Mouse (Mus musculus): ENCODE data around the gene Hint2. TPM values are rescaled to one million over a fixed set of nuclear protein-coding genes. Genes with fewer than 3 reads are reported as not detected.

Gene Hint2
- total RNA-seq (2015; ENCODE audit: low replicate concordance) (2.9 and 9.6 TPM in 2 replicates), total RNA-seq (2017; ENCODE audit: low replicate concordance) (13.6 and 18.1 TPM in 2 replicates)

DNA sequence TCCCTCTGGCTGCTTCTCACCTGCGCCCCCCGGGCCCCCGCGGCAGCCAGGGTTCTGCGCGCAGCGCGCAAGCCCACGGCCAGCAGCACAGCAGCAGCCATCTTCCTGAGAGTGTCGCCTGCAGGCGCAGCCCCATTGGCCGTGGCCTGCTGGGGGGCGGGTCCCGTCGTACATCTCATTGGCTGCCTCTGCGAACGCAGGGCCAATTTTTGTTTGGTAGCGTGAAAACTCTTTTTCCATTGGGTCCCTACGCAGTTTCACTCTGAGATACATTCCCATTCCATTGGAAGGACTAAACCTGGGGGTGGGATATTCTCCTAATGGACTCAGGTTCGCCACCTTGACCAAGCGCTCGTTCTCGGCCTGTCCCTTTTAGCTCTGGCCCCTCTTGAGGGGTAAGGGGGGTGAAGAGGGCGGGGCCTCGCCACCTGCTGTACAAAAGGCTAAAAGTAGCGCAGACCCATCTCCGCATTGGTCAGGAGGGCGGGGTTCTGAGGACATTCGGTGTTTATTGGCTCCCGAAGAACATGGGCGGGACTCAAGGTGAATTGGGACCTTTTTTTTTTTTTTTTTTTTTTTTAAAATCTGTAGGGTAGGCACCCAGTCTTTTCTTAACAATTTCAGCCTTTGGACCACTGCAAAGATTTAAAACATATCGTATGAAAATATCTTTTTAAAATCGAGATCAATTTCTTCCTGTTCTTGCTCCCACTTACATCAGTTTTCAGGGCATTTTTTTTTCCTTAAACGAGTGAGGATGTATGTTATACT lies at the start of gene Hint2:
Hint2 (minus strand) TSS at position 128 of the 771 bp plus-strand sequence.
- peak; percentile 96 for ATAC-seq (replicated peaks; ENCODE audit: low FRiP score, poor library complexity, severe bottlenecking)

DNA sequence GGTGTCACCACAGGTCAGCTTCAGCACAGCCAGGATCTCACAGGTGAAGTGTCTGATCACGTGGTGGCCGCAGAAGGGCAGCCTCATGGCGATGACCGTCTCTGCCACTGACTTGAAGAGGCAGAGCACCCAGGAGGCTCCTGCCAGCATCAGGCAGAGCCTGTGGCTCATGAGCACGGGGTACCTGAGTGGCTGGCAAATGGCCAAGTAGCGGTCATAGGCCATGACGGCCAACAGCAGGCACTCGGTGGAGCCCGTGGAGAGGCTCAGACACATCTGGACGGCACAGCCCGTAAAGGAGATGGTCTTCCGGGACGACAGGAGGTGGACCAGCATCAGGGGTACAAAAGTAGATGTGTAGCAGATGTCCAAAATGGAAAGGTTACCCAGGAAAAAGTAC lies 49.7 kb upstream of the Hint2 start:
- no peak for ATAC-seq (replicated peaks; ENCODE audit: low FRiP score, poor library complexity, severe bottlenecking)

DNA sequence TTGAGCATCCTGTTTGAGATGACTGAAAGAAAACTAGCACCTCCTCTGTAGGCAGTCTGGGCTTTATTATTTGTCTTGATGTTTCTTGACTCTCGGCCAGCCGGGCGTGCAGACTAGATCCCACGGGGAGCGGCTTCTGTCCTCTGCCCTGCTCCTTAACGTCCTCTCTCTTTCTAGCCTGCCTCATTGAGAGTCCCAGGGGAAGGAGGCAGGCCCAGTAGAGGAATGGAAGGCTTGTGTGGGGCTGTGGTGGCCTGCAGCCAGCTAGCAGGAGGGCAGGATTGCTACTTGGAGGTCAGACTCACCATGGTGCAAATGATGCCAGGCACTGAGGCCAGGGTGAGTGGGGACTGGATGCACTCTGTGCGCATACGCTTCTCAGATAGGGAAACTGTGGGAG lies 47.6 kb upstream of the Hint2 start:
- ATAC-seq (replicated peaks; ENCODE audit: low FRiP score, poor library complexity, severe bottlenecking), result no peak

DNA sequence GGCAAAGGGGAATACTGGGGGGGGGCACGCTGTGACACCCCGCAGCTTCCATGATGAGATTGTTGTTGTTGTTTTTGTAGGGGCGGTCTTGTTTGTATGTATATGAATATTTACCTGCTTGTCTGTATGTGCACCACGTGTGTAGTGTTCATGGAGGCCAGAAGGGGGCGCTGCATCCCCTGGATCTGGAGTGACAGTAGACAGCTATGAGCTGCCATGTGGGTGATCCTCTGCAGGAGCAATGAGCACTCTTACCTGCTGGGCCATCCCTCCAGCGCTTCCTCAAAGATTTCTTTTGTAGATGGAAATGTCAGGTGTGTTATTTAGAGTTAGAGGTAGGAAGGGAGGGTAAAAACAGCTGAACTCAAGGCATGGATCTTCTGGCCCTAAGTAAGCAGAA lies 47.2 kb upstream of the Hint2 start:
- 0 out of 2 replicates have a peak, but pooled peaks have one; percentile 48 for ATAC-seq (replicated peaks; ENCODE audit: low FRiP score, poor library complexity, severe bottlenecking)

DNA sequence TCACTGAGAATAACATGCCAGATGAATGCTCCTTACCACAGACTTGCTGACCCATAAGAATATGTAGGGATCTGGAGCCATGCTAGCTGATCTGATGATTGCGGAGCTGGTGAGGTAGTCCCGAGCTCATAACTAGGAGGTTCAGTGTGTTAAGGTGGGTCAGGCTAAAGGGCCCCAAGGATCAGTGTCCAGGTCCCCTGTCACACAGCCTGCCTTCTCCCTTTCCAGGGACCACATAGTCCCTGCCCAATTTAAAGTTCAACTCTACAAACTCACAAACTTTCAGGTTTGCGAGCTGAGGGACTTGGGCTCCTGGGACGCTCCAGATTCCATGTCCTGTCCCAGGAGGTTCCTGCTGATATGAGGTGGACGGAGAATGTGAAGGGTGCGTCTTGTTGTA lies 44.4 kb upstream of the Hint2 start, which contains the start of gene Olfr70:
Olfr70 (minus strand) TSS at position 101 of the 400 bp plus-strand sequence.
- no peak for ATAC-seq (replicated peaks; ENCODE audit: low FRiP score, poor library complexity, severe bottlenecking)

DNA sequence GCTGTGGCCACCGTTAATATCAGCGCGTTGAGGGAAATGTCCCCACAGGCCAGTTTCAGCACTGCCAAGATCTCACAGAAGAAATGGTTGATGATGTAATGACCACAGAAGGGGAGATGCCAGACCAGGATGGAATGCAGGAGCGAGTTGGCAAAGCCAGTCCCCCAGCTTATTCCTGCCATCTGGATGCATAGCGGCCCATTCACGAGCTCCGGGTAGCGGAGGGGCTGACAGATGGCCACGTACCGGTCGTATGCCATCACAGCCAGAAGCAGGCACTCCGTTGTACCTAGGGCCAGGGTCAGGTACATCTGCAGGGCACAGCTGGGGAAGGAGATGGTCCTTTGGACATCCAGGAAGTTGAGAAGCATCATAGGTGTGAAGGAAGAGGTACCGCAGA lies 40.3 kb upstream of the Hint2 start:
- no peak for ATAC-seq (replicated peaks; ENCODE audit: low FRiP score, poor library complexity, severe bottlenecking)

DNA sequence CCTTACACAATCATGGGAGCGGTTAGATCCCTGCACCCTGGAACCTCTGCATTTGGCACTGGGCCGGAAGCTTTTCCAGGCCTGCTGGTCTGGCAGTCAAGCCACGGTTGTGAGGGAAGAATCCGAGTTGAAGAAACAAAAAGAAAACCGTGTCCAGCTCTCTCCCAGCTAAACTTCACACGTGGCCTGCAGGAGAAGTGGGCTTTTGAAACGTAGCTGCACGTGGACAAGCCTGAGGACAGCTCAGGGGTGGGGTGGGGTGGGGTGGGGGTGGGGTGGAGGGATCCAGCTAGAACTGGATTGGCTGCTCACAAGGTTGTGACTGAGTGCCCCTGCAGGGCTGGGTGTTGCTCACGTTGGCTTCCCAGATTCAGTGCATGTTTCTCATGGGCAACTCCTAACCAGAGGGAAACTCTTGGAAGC lies 39.0 kb upstream of the Hint2 start:
- no peak for ATAC-seq (replicated peaks; ENCODE audit: low FRiP score, poor library complexity, severe bottlenecking)

DNA sequence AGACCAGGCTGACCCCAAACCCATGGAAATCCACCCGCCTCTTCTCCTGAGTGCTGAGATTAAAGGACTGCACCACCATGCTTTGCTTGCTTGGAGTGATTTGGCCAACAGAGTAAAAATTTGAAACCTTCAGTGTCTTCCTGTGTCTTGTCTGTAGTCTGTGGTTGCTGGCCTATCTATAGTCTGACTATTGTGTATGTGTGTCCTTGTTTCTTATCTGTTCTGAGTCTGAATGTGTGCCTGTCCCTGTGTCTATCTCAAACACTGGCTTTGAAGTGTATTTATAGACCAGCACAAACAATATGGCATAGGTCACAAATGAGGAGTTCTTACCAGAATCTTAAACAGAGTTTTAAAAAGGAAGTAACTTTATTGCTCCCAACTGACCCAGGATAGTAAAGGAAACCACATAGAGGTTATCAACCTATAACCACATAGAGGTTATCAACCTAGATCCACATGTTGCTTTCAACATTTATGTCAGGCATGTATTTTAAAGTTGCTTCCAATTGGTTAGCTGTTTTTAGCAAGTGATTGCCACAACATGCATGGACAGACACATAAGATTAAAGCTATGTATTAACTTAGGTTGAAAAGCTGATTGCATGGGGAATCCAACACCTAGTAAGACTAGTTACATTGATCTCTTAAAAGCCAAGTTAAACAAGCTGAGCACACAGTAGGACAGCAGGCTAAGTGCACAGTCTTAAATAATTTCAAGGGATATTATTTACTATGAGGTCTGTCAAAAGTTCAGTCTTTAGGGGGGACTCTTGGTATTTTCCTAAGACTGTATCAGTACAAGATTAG lies 38.4 kb upstream of the Hint2 start:
- ATAC-seq (replicated peaks; ENCODE audit: low FRiP score, poor library complexity, severe bottlenecking), result no peak

DNA sequence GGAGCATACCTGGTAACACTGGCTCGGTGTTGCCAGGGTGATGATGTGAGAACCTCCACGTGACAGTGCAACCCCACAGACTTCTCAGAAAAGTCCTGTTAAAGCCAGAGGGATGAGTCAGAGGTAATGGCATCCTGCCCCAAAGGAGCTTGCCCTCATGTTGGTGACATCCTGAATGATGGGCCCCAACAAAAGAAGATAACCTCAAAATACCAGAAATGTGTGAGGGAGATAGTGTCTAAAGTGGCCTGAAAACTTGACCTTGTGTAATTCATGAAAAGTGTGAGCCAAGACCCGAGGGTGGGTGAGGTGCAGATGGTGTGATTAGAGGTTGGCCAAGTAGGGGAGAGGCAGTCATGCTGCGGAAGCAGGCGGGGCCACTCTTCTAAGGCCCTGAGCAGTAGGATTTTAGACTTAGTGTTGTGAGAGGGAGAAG lies 37.6 kb upstream of the Hint2 start:
- ATAC-seq (replicated peaks; ENCODE audit: low FRiP score, poor library complexity, severe bottlenecking), result no peak

DNA sequence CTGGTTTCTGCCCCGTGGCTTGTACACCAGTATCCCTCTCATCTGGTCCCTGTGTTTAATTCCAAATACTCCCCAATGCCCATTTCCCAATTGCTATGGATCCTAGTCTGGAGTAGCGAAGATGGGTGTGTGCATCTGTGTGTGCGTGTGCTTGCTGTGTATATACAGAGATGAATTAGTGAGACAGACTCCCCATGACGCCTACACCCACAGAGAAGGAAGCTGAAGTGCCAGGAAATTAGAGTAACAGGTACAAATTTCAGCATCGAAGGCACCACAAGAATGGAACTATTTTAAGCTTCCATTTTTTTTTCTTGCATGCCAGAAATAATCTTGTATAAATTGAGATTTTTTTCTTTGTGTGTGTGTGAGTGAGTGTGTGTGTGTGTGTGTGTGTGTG lies 34.8 kb upstream of the Hint2 start:
- no peak for ATAC-seq (replicated peaks; ENCODE audit: low FRiP score, poor library complexity, severe bottlenecking)

DNA sequence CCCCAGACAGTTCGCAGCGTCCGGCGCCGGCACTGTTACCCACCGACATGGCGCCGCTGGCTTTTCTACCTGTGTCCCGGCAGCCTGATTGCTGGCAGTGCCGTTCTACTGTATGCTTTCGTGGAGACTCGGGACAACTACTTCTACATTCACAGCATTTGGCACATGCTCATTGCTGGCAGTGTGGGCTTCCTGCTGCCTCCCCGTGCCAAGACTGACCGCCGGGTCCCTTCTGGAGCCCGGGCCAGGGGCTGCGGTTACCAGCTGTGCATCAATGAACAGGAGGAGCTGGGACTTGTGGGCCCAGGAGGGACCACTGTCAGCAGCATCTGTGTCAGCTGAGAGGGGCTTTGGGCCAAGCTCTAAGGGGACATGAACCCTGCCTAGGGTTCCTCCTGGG lies 33.8 kb upstream of the Hint2 start:
- ATAC-seq (replicated peaks; ENCODE audit: low FRiP score, poor library complexity, severe bottlenecking), result no peak

DNA sequence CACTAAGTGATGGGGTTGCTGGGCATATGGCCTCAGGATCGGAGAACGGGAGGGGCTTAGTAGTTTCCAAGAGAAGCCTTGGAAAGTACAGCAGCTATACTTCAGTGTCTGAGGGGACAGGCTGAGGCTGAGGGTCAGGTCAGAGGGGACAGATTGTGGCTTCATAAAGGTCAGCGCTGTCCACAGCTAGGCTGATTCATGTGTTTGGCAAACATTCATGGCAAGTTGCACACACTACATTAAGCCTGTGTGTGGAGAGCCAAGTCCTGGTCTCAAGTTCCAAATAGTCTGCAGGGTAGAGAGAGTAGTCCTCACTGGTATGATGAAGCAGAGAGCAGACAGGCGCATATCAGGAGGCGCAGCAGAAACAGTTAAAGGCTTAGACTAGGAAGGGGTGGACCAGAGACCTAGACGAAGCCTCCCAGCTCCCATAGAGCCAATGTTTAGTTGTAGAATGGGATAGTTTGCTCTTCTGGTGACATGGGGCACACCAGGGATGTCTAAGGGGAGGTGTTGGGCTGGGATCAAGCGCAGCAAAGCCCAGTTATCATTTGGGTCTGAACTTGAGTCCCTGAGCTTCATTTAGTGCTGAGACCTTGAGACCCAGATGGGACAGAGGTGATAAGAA lies 23.3 kb upstream of the Hint2 start:
- ATAC-seq (replicated peaks; ENCODE audit: low FRiP score, poor library complexity, severe bottlenecking), result no peak

DNA sequence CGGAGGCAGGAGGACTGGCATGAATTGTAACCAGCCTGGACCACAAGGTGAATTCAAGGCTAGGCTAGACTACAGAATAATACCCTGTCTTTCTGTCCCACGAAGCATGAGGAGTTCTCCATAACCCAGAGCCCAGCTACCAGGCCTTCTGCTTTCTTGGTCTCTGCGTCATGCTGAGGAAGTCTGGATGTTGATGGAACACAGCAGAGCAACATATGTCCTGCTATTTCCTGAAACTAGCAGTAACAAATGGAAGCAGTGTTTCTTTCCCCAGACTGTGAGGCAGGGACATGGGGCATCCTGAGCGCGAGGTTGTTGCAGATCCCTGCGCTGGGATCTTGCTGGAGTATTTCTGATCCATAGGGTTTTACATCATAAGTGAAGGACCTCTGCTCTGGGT lies 22.3 kb upstream of the Hint2 start:
- no peak for ATAC-seq (replicated peaks; ENCODE audit: low FRiP score, poor library complexity, severe bottlenecking)

DNA sequence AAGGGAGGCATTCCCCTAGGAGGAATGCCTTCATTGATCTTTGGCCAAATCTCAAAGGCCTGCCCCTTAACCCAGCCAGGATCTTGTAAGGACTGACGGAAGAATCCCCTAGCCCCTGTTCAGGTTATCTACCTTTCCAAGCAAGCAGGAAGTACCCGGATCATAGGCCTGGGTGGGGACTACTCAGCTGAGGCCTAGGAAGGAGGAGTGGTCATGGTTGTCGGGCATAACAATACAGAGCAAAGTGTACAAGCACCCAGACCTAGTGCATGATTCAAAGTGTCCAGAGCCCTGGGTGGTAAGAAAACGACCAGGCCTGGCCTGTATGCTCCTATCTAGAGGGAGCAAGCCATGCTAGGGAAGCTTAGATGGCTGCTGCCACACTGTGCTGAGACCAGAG lies 19.3 kb upstream of the Hint2 start:
- ATAC-seq (replicated peaks; ENCODE audit: low FRiP score, poor library complexity, severe bottlenecking), result no peak

DNA sequence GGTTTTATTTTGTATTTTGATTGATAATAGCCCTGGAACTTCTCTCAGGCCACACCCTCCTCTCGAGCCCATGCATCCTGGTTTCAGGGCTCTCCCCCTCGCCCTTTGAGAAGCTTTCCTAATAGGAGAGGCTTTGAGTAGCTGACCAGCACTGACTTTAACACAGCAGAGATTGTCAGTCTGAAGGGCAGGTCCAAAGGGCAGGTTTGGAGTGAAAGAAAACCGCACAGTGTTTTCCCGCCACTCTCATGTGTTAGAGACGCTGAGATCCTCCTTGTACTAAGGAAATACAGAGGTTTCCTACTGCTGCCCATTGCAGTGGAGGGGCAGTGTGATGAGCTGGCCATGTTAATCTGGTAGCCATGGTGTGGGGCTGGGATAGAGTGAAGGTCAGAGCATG lies 18.7 kb upstream of the Hint2 start:
- ATAC-seq (replicated peaks; ENCODE audit: low FRiP score, poor library complexity, severe bottlenecking), result no peak

DNA sequence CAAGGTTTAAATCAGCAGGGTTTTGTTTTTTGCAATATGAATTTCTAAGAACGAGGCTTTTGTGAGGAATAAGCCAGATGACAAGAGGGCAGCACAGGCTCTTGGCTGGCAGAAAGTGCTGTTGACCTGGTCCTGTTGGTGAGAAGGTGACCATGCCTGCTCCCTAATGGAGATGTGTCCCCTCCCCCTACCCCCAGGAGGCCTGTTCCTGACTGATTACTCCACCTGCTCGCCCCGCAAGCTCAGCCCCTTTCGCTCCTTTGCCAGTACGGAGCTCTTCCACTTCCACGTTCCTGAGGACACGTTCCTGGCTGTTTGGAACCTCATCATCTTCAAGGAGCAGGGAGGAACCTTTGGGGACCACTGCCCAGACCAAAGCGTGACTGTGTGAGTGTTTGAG lies 17.4 kb upstream of the Hint2 start:
- ATAC-seq (replicated peaks; ENCODE audit: low FRiP score, poor library complexity, severe bottlenecking), result no peak

DNA sequence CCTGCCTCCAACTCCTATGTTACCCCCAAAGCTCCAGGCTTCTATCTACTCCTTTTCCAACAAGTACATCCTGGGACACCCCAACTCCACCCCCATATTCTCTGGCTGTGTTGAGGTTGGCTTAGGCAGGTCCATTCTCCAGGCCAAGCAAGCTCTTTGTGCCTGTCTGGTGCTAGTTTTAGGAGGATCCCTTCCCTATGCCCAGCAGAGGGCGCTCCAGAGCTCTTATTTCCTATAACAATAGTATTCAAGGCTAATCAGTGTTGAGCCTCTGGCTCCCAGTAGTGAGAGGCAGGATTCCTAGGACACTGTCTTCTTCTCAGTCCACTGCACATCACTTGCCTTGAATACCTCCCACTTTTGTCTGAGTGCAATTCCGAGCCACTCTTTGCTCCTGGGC lies 15.8 kb upstream of the Hint2 start:
- no peak for ATAC-seq (replicated peaks; ENCODE audit: low FRiP score, poor library complexity, severe bottlenecking)

DNA sequence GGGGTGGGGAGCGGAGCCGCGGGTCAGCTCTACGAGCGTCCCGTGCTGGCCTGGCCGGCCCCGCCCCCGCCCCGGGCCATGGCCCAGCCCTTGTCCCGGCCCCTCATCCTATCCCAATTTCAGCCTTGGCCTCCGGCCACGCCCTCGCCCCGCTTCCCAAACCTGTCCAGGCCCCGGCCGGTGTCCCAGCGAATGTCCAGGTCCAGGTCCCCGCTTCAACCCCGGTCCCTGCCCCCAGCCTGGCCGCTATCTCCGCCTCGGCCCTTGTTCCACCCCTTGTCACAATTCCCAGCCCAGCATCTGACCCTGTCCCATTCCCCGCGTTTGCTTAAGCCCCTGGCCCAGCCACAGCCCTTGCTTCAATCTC lies 13.1 kb upstream of the Hint2 start:
- ATAC-seq (replicated peaks; ENCODE audit: low FRiP score, poor library complexity, severe bottlenecking), result peak; percentile 4; the same call in 1 of the 2 replicates

DNA sequence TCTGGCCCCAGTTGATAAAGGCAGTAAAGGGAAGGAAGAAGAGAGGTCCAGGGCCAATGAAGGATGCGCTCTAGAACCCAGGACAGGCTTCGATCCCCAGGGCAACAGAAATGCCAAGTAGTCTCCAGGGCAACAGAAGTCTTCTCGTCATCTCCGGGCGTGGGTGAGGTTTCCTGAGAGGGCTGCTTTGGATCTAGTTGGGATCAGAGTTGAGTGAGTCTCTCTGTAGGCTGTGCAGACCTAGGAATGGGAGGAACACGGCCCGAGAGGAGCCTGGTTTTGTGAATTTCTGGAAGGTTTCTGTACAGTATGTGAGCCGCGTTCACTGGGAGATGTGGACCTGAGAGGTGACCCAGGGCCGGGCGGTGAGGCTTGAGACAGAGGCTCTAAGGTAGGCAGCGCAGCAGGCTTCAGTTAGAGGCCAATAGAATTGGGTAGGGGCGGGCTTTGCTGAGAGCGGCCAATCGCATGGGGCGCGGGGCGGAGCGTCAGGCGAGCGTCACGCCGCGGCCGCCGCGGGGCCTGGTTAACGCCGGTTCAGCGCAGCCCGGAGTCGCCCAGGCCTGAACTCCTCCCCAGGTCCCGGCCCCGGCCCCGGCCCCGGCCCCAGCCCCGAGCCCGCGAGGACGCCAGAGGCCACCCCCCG lies 12.6 kb upstream of the Hint2 start, which contains the start of the genes Tmem8b and Fam221b:
Tmem8b (plus strand) TSS at position 190 of the 646 bp plus-strand sequence.
Fam221b (minus strand) TSS at position 364 of the 646 bp plus-strand sequence.
- ATAC-seq (replicated peaks; ENCODE audit: low FRiP score, poor library complexity, severe bottlenecking), result peak; percentile 96

DNA sequence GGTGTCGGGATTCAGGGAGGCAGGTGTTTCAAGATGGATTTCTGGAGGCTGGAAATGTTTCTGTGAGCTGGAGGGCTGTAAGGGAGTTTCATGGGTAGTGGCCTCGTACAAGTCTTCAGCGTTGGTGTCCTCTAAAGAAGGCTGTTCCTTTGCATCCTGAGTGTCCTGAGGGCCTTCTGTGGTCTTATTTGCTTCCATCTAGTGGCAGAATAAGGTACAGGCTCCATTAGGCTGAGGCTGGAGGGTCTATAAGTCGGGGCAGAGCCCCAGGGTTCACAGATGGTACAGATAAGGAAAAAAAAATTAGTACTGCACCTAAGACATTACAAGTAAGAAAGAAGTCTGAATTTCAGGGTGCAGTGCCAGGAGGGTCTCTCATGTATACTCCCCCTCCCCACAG lies 10.1 kb upstream of the Hint2 start:
- no peak for ATAC-seq (replicated peaks; ENCODE audit: low FRiP score, poor library complexity, severe bottlenecking)

Data from erythroblast, adult 5-6 weeks (primary cell).